Comparison of ENCODE assay signal across 9 mouse cellular contexts in genomic region chr11:113798011-113798410, GRCm38 (mm10). TPM values are rescaled to one million over a fixed set of nuclear protein-coding genes. Genes with fewer than 3 reads are reported as not detected.
DNase-seq lines count a peak whose midpoint lies in the region; ATAC-seq and TF ChIP-seq lines count a peak whose summit lies in the region.
"Had no signal": no experiment of that assay in that cellular context is flagged by ENCODE, and none has a peak within 500 bp of the region (broad histone marks: within the 10 kb centered on the region; RNA-seq: fewer than 3 reads in every experiment).

No protein-coding gene starts in this region.

- WGBS in lung, embryonic 15.5 days, result 69% methylated on average over 6 of the region's 6 CpGs
- 72% methylated on average over 6 of the region's 6 CpGs for WGBS in lung, adult 2 months
- WGBS in midbrain, embryonic 16.5 days, result 72% methylated on average over 6 of the region's 6 CpGs

- H3K9me3 ChIP-seq in lung, embryonic 15.5 days, result no peaks in the 10 kb centered on the region
- no peaks in the 10 kb centered on the region for H3K9me3 ChIP-seq in midbrain, embryonic 16.5 days (replicated peaks; ENCODE audit: control insufficient read depth, low read length, poor library complexity, severe bottlenecking)
- H3K9me3 ChIP-seq: liver, embryonic 15.5 days had no signal

- no peaks in the 10 kb centered on the region for H3K36me3 ChIP-seq in lung, embryonic 15.5 days
- no peaks in the 10 kb centered on the region for H3K36me3 ChIP-seq in midbrain, embryonic 16.5 days (ENCODE audit: control insufficient read depth, insufficient read depth, low read length)
- H3K36me3 ChIP-seq: liver, embryonic 15.5 days had no signal

- no peak for TF ChIP-seq CTCF in lung, adult 2 months (IDR thresholded peaks at IDR 0.05; ENCODE audit: insufficient read depth, low read length)

- TF ChIP-seq POLR2A in lung, adult 2 months (IDR thresholded peaks at IDR 0.05; ENCODE audit: borderline replicate concordance, extremely low read depth, low read depth, low read length), result no peak

- no peak overlapping the region for H3K9ac ChIP-seq in lung, embryonic 15.5 days
- 0 out of 2 replicates have a peak overlapping the region, but pooled peaks have one; percentile 26 for H3K9ac ChIP-seq in midbrain, embryonic 16.5 days (ENCODE audit: low read depth, low read length)
- H3K9ac ChIP-seq: liver, embryonic 15.5 days had no signal

- ATAC-seq in lung, embryonic 15.5 days (ENCODE audit: borderline replicate concordance, extremely low read depth, low FRiP score, low TSS enrichment), result no peak
- no peak for ATAC-seq in midbrain, embryonic 16.5 days

- 0 out of 2 replicates have a peak overlapping the region, but pooled peaks have one; percentile 29 for H3K27ac ChIP-seq in lung, embryonic 15.5 days
- no peak overlapping the region for H3K27ac ChIP-seq in midbrain, embryonic 16.5 days (ENCODE audit: low read length)

- DNase-seq in lung, adult 2 months, result no peak
- peak; percentile 97 for DNase-seq in cerebellum, adult 9-11 months
- peak; percentile 81 for DNase-seq in layer of hippocampus, adult 11-12 months (ENCODE audit: low spot score)
- no peak for DNase-seq in ovary, postnatal 36 days (ENCODE audit: low spot score)
- DNase-seq in thymus, postnatal 0 days (ENCODE audit: low spot score), result no peak
- no peak for DNase-seq in thymus, postnatal 36 days

- H3K27me3 ChIP-seq in lung, embryonic 15.5 days, result no peaks in the 10 kb centered on the region
- no peaks in the 10 kb centered on the region for H3K27me3 ChIP-seq in midbrain, embryonic 16.5 days (ENCODE audit: control insufficient read depth, insufficient read depth, low read depth, low read length)

- no peak overlapping the region for H3K4me2 ChIP-seq in lung, embryonic 15.5 days
- H3K4me2 ChIP-seq in midbrain, embryonic 16.5 days (ENCODE audit: low read length), result no peak overlapping the region

- no peak overlapping the region for H3K4me3 ChIP-seq in lung, embryonic 15.5 days
- H3K4me3 ChIP-seq in lung, adult 2 months (replicated peaks; ENCODE audit: extremely low read depth, low read depth, low read length), result no peak overlapping the region
- no peak overlapping the region for H3K4me3 ChIP-seq in midbrain, embryonic 16.5 days (ENCODE audit: low read depth, low read length)
- H3K4me3 ChIP-seq: liver, embryonic 15.5 days had no signal

- H3K4me1 ChIP-seq in lung, embryonic 15.5 days, result peaks cover 44% of the 10 kb centered on the region
- peaks cover 2% of the 10 kb centered on the region; the same call in 1 of the 2 replicates for H3K4me1 ChIP-seq in lung, adult 2 months (ENCODE audit: control insufficient read depth, insufficient read depth, low read length)
- peaks cover 12% of the 10 kb centered on the region for H3K4me1 ChIP-seq in midbrain, embryonic 16.5 days (ENCODE audit: control insufficient read depth, insufficient read depth, low read length)

RNA-seq across cellular contexts. Expression of gene Cdc42ep4, which starts 46.3 kb away (rescaled TPM):
- 122 TPM in 2 replicates for polyA plus RNA-seq in lung, embryonic 15.5 days (2015; fragmentation: Nextera tagmentation; extraction: Ambion mirVana)
- 80.4 and 115 TPM in 2 replicates for polyA plus RNA-seq in lung, adult 2 months (2012; rRNA removed)
- polyA plus RNA-seq in midbrain, embryonic 16.5 days (2015; fragmentation: Nextera tagmentation; extraction: Ambion mirVana), result 73.2 and 75.0 TPM in 2 replicates
- 37.0 and 38.7 TPM in 2 replicates for polyA plus RNA-seq in thymus, postnatal 0 days (2015; fragmentation: Nextera tagmentation; extraction: Ambion mirVana)

Comparison
In these comparisons a context has a peak if more than half of its experiments do, and no peak if none do; other contexts are left out.
1. DNase-seq: peak in cerebellum, adult 9-11 months (single experiment) and layer of hippocampus, adult 11-12 months (single experiment); none in lung, adult 2 months (single experiment), ovary, postnatal 36 days (single experiment), thymus, postnatal 0 days (single experiment) and thymus, postnatal 36 days (0 of 2).